Mouse (Mus musculus): Measurements from ENCODE around the gene Evl.
"Not testable (repeated sequence)": the region's sequence is repeated elsewhere in the genome, so short reads cannot be mapped to it uniquely, and the experiment has no call there.

Evl gene

GRCm38 (mm10) chr12:108698697-108699471, 144.4 kb downstream of the Evl start:
- DNase-seq (ENCODE audit: low read depth, low spot score), result no peak

DNA sequence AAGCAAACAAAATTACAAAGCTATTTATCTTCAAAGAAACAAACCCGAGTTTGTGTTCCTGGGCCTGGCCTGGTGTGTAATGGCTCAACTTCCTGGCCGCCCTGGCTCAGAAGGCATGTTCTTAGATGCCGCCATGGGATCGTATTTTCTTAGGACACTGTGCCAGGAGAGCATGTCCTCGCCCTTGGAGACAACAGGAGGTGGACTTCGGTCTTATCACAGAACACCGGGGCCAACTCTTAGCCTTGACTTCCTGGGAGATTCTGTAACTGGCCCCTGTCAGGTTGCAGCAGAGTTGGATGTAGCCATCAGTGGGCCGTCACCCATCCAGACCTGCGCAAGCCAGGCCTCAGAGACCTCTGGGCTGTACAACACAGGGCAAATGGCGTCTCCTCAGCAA, 145.1 kb downstream of the Evl start:
- no peak for DNase-seq (ENCODE audit: low read depth, low spot score)

DNA sequence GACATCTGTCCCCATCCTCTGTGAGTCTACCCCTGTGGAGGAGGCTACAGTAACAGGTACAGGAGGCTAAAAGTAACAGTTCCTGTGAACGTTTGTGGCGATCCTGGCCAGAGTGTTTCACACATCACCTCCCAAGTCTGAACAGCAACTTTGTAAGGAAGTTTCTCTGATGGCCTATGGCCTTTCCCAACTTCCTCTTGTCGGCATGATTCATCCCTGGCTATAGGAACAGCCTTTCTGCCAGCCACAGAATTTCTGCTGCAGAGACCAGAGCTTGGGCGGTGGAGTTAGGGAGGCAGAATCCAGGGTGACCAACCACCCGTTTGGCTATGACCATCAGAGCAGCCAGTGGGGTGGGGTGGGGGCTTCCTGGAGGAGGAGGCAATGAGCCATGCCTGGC, 145.5 kb downstream of the Evl start:
- no peak for DNase-seq (ENCODE audit: low read depth, low spot score)

DNA sequence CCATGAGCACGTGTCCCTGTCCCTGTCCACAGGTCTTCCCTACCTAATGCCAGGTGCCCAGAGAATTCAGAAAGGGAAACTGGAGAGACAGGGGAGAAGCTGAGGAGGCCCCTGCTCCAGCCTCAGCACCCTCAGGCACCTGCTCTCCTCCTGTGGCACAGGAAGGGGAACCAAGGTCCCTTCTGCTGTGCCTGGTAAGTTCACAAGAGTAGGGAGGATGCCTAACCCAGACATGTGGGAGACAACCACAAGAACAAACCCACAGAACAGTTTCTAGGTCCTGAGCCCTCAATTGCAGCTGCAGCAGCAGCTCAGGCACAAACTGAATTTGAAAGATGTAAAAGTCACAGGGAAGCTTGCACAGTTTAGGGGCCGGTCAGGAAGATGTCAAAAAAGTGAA, 146.7 kb downstream of the Evl start:
- DNase-seq (ENCODE audit: low read depth, low spot score), result no peak

DNA sequence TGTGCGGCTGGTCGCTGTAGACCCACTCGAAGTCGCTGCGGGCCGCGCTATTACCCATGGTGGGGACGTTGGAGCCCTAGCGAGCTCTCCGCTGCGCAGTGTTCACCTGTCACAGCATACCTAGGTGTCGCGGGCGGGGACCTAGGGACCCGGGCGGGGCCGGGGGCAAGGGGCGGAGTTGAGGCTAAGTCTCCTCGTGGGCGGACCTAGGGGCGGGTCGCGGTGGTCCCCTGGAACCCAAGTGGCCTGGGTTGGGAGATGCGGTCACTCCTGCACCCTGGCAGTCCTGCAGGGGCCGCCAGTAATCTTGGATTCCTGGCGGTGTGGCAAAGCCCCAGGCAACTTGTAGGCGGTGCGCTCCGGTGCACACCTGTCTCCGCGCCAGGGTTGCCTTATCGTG, 147.7 kb downstream of the Evl start, which contains the start of gene Degs2:
Gene Degs2 (minus strand): TSS at position 131 of the 400 bp plus-strand sequence.
- no peak for DNase-seq (ENCODE audit: low read depth, low spot score)

DNA sequence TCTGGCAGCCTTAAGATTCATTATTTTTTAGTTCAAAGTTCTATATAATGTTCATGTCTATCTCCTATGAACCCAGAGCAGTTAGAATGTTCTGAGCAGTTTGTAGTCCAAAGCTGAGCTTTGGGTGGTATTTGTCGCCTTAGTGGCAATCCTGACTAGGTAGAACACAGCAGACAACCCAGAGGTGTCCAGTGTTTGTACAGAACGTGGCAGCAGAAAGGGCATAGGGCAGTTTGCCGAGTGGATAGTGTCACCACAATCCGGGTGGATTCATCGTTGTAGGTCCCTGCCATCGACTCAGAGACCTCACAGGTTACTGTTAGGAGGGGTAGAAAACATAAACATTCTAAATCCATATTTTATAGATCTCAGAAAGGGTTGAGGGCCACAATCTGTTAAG, 151.0 kb downstream of the Evl start:
- no peak for DNase-seq (ENCODE audit: low read depth, low spot score)

DNA sequence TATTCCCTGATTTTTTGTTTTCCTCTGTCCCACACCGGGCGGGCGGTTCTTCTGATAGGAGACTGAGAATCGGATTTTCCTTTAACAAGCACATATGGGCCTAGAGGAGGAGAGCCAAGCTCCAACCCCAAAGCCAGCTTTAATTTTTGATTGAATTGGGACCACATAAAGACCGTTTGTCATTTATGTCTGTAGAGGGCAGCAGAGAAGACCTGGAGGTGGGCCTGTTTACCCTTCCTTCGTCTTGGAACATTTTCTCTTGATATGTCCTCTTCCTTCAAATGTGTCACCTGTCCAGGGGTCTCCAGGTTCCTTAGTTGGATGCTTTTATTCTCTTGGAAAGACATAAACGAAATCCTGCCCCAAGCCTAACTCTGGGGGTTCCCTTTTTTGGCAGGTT, 151.6 kb downstream of the Evl start:
- peak; percentile 24 for DNase-seq (ENCODE audit: low read depth, low spot score)

DNA sequence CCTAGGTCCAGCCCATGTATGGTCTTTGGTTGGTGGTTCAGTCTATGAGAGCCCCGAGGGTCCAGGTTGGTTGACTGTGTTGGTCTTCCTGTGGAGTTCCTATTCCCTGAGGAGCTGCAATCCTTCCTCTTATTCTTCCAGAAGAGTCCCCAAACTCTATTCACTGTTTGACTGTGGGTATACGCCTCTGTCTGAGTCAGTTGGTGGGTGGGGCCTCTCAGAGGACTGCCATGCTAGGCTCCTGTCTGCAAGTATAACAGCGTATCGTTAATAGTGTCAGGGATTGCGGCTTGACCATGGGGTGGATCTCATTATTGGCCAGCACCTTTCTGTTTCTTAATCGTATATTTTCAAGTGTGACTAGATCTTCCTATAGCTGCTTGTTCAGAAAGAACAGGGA, 154.9 kb downstream of the Evl start:
- DNase-seq (ENCODE audit: low read depth, low spot score), result no peak

GRCm38 (mm10) chr12:108709964-108710765, 155.6 kb downstream of the Evl start:
- no peak for DNase-seq (ENCODE audit: low read depth, low spot score)

GRCm38 (mm10) chr12:108710861-108711615, 156.5 kb downstream of the Evl start:
- DNase-seq (ENCODE audit: low read depth, low spot score), result no peak

GRCm38 (mm10) chr12:108712481-108712880, 158.0 kb downstream of the Evl start:
- no peak for DNase-seq (ENCODE audit: low read depth, low spot score)

GRCm38 (mm10) chr12:108713972-108714371, 159.5 kb downstream of the Evl start:
- not testable (repeated sequence) for DNase-seq (ENCODE audit: low read depth, low spot score)

DNA sequence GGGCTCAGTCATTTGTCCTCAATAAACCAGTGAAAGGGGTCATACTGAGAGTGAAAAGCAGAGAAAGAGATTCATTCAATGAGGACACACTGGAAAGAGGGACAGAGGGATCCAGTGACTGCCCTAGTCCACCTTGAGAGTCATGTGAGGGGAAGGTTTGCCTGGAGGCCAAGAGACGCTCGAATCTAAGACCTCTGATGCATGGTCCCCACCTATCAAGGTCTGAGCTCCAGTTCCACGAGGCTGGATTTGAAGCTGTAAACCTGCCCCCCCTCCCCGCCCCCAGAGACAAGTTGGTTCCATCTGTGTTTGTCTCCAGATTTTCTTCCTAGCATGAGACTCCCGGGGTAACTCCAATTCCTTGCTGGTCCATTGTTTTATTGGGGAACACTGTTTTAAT, 161.3 kb downstream of the Evl start:
- no peak for DNase-seq (ENCODE audit: low read depth, low spot score)

DNA sequence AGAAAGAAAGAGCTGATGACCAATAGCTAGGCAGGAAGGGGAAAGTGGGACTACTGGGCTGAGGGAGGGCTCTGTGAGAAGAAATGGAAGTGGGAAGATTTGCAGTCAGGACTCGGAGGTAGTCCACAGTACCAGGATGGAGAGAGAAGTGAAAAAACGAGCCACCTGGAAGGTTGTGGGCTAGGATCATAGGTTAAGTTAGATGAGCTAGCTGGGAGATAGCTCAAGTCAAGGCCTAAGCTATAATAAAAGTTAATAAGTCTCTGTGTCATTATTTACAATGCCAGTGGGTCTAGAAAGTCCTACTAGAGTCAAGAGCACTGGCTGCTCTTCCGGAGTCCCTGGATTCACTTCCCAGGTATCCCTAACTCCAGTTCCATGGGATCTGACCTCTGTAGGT, 164.0 kb downstream of the Evl start:
- DNase-seq (ENCODE audit: low read depth, low spot score), result no peak

- no peak for DNase-seq (ENCODE audit: low read depth, low spot score)
Measured at GRCm38 (mm10) chr12:108722464-108722863, 167.9 kb downstream of the Evl start.

- no peak for DNase-seq (ENCODE audit: low read depth, low spot score)
Measured at GRCm38 (mm10) chr12:108723841-108724240, 169.3 kb downstream of the Evl start.

DNA sequence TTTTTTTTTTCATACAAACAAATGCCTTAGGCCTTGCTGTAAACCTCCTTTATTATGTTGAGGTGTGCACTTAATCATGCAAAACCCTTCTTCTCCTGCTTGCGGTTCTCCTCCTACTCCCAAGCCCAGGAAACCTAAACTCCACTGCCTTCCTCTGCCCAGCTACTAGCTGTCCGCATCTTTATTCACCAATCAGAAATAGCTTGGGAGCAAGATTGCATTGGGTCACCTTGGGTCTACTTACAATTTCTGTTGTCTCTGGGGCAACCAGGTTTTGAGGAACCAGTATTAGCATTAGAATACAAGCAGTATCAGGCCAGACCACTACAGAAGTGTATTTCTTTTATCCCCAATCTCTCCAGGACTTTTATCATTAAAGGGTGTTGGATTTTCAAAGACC, 179.9 kb downstream of the Evl start:
- no peak for DNase-seq (ENCODE audit: low read depth, low spot score)

DNA sequence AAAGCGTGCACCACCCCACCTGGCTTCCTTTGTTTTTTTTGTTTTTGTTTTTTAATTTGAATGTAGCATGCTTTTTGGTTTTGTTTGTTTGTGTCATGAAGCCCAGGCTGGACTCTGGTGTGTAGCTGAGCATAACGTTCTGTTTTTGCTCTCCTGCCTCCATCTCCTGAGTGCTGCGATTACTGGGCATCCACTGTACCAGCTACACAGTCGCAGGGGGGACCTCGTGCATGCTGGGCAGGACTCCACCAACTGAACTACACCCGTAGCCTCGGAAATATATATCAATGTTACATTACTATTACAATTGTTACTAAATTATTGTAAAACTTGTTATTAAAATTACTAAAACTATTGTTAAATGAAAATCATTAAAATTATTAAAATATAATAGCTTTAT, 183.3 kb downstream of the Evl start:
- DNase-seq (ENCODE audit: low read depth, low spot score), result no peak
